Mouse (Mus musculus): Measurements from ENCODE around the gene Gm21905. TPM values are rescaled to one million over a fixed set of nuclear protein-coding genes. Genes with fewer than 3 reads are reported as not detected.

Gm21905 gene
- total RNA-seq (2014; rRNA removed; ENCODE audit: low replicate concordance) (not detected in 2 replicates), polyA plus RNA-seq (2015; fragmentation: Nextera tagmentation; extraction: Ambion mirVana) (not detected in 2 replicates)

DNA sequence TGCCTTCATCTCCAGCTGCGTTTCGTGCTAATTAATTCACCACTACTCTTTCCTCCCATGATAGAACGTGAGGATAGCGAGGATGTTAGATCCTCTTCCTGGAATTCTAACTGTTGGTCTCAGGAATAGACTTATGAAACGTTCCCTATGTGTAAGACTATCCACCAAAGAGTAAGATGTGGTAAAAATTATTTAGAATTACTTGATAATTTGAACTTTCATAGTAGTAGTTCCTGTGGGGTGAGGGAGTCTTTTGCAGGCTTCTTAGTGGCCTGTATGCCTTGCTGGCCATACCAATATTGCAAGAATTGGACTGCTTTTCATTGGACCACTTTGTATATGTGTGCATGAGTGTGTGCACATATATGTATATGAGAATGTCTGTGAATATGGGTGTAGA is at the start of gene Gm21905:
Gene Gm21905 (minus strand): TSS at position 101 of the 400 bp plus-strand sequence.
- no peak for DNase-seq (ENCODE audit: low spot score)

DNA sequence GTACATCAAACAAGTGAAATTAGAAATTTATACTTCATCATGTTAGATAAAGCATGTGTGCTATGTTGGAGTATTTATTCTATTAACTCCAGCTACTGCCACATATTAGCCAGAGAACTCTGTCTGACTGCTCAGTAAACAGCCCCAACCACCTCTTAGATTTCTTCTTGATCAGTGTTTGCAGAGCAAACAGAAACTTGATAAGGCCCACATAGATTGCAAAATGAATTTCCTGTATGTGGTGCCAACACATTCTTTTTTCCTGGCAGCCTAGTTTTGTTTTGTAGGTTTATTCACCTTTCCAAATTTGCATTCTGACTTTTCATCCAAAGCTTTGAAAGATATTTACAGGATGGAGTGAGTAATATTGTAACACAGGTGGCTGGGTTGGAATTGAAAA is 44.2 kb upstream of the Gm21905 start:
- no peaks in the 10 kb centered on the region for H3K4me1 ChIP-seq (ENCODE audit: control insufficient read depth, insufficient read depth)
- no peak for TF ChIP-seq EP300 (IDR thresholded peaks at IDR 0.05; ENCODE audit: low read depth)
- TF ChIP-seq CTCF (IDR thresholded peaks at IDR 0.05; ENCODE audit: low read depth), result no peak
- no peaks in the 10 kb centered on the region for H3K36me3 ChIP-seq (replicated peaks; ENCODE audit: control insufficient read depth, insufficient read depth, low read length)
- no peak overlapping the region for H3K4me3 ChIP-seq (ENCODE audit: low read depth, low read length)
- H3K9ac ChIP-seq (replicated peaks; ENCODE audit: low read depth, low read length), result no peak overlapping the region
- H3K27ac ChIP-seq (ENCODE audit: low read depth), result no peak overlapping the region
- no peaks in the 10 kb centered on the region for H3K9me3 ChIP-seq (replicated peaks; ENCODE audit: control insufficient read depth, low read length)
- H3K4me2 ChIP-seq (ENCODE audit: low read depth, low read length), result no peak overlapping the region
- ATAC-seq (ENCODE audit: insufficient read depth, low read depth), result no peak
- no peak for DNase-seq (ENCODE audit: low spot score)
- H3K27me3 ChIP-seq (ENCODE audit: control insufficient read depth, insufficient read depth, low read length), result no peaks in the 10 kb centered on the region

More for the DNA sequence above, at the start of gene Gm21905:
- ATAC-seq (ENCODE audit: insufficient read depth, low read depth), result no peak
- TF ChIP-seq EP300 (IDR thresholded peaks at IDR 0.05; ENCODE audit: low read depth) (no peak), CTCF (IDR thresholded peaks at IDR 0.05; ENCODE audit: low read depth) (no peak)
- Histone ChIP-seq H3K9ac (replicated peaks; ENCODE audit: low read depth, low read length) (no peak within 1 kb of the TSS), H3K9me3 (replicated peaks; ENCODE audit: control insufficient read depth, low read length) (no peaks in the 10 kb centered on the region), H3K27me3 (ENCODE audit: control insufficient read depth, insufficient read depth, low read length) (no peaks in the 10 kb centered on the region), H3K4me2 (ENCODE audit: low read depth, low read length) (no peak within 1 kb of the TSS), H3K27ac (ENCODE audit: low read depth) (no peak within 1 kb of the TSS), H3K4me1 (ENCODE audit: control insufficient read depth, insufficient read depth) (no peaks in the 10 kb centered on the region), H3K4me3 (ENCODE audit: low read depth, low read length) (no peak within 1 kb of the TSS), H3K36me3 (replicated peaks; ENCODE audit: control insufficient read depth, insufficient read depth, low read length) (no peaks in the 10 kb centered on the region)
- WGBS, result 62% methylated on average over 5 of the region's 5 CpGs

DNA sequence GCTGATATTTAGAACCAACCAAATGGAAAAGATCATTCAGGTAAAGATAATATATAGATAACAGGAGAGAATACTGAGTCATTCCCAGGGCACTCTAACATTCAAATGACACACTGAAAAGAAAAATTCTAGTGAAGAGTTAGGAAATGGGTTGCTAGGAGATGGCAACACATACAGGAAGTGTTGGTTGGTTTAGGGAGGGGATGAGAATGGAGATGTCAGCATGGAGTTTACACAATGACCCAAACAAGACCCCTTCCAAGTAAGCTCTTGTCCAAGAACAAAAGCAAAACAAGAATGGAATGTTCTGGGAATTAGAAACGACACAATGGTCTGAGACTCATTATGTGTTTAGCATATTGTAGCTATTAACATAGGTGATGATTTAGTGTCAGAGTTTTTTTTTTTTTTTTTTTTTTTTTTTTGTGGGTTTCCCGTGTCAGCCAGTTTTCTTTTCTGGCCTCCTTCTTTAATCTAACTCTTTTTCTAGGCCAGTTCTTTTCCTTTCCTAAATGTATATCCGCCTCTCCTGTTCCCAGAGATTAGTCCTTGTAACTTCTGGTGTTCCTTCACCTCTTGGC is 35.8 kb upstream of the Gm21905 start:
- Histone ChIP-seq H3K4me3 (ENCODE audit: low read depth, low read length) (no peak overlapping the region), H3K4me2 (ENCODE audit: low read depth, low read length) (no peak overlapping the region), H3K36me3 (replicated peaks; ENCODE audit: control insufficient read depth, insufficient read depth, low read length) (no peaks in the 10 kb centered on the region), H3K27me3 (ENCODE audit: control insufficient read depth, insufficient read depth, low read length) (no peaks in the 10 kb centered on the region), H3K4me1 (ENCODE audit: control insufficient read depth, insufficient read depth) (no peaks in the 10 kb centered on the region), H3K9ac (replicated peaks; ENCODE audit: low read depth, low read length) (no peak overlapping the region), H3K9me3 (replicated peaks; ENCODE audit: control insufficient read depth, low read length) (no peaks in the 10 kb centered on the region), H3K27ac (ENCODE audit: low read depth) (no peak overlapping the region)
- DNase-seq (ENCODE audit: low spot score) (no peak), ATAC-seq (ENCODE audit: insufficient read depth, low read depth) (no peak)
- WGBS, result 46% methylated on average over 3 of the region's 3 CpGs
- TF ChIP-seq EP300 (IDR thresholded peaks at IDR 0.05; ENCODE audit: low read depth) (no peak), CTCF (IDR thresholded peaks at IDR 0.05; ENCODE audit: low read depth) (no peak)

DNA sequence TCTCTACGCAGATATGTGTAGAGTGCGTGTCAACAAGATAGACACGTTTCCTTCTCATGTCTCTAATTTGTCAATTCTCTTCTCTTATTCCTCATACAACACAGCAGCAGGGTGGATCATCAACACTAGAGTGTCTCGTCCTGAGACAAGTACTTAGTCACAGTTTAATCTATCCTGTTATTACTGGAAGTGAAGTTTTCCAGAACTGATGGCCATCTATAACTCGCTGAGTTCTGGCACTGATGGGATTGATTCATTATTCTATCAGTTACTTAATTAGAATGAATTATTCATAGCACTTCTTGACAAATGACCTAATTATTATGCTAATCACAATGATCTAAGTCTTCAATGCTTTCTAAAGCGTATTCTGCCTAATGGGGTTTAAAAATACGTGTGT is 23.3 kb upstream of the Gm21905 start:
- Histone ChIP-seq H3K9me3 (replicated peaks; ENCODE audit: control insufficient read depth, low read length) (no peaks in the 10 kb centered on the region), H3K27ac (ENCODE audit: low read depth) (no peak overlapping the region), H3K4me3 (ENCODE audit: low read depth, low read length) (no peak overlapping the region), H3K27me3 (ENCODE audit: control insufficient read depth, insufficient read depth, low read length) (no peaks in the 10 kb centered on the region), H3K36me3 (replicated peaks; ENCODE audit: control insufficient read depth, insufficient read depth, low read length) (no peaks in the 10 kb centered on the region), H3K4me2 (ENCODE audit: low read depth, low read length) (no peak overlapping the region), H3K9ac (replicated peaks; ENCODE audit: low read depth, low read length) (no peak overlapping the region), H3K4me1 (ENCODE audit: control insufficient read depth, insufficient read depth) (no peaks in the 10 kb centered on the region)
- ATAC-seq (ENCODE audit: insufficient read depth, low read depth) (no peak), DNase-seq (ENCODE audit: low spot score) (no peak)
- no peak for TF ChIP-seq EP300 (IDR thresholded peaks at IDR 0.05; ENCODE audit: low read depth)
- no peak for TF ChIP-seq CTCF (IDR thresholded peaks at IDR 0.05; ENCODE audit: low read depth)
- 74% methylated on average over 7 of the region's 7 CpGs for WGBS

DNA sequence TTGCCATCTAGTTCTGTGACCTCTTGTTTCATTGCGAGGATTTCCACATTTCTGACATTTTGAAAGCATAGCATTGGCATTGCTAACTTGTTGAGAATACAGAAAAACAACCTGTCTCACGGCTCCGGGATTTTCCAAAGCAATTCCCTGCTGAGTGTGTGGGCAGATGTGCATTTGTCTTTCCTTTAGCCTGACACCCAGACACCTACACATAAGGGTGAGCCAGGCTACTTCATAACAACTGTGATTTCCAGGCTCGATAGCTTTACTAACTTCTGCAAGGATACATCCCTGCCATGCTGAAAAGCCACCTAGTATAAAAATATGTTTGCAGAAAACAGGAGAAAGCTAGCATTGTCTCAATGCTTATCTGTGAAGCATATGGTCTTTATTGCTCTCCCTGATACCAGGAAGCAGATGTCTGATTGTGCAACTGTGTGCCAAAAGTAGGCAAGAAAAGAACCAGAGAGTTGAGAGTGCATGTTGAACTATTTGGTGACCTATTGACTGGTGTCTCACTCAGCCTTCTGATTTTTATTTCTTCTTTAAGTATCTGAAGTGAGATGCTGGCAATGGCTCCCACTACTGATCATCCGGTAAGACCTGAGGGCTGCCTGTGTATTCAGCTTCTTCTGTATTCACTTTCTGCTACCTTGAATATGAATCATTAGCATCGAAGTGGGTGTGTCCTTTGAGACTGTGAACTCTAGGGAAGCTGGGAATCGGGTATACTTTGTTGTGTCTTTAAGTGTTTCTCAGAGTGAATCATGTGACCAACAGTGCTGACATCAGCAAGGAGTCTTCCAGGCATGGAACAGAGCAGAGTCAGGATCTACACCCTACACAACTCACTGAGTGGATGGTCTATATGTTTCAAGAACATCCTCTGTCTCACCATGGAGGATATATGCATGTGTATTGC is 15.7 kb upstream of the Gm21905 start:
- Histone ChIP-seq H3K36me3 (replicated peaks; ENCODE audit: control insufficient read depth, insufficient read depth, low read length) (no peaks in the 10 kb centered on the region), H3K4me3 (ENCODE audit: low read depth, low read length) (no peak overlapping the region), H3K4me1 (ENCODE audit: control insufficient read depth, insufficient read depth) (no peaks in the 10 kb centered on the region), H3K9me3 (replicated peaks; ENCODE audit: control insufficient read depth, low read length) (no peaks in the 10 kb centered on the region), H3K4me2 (ENCODE audit: low read depth, low read length) (no peak overlapping the region), H3K27me3 (ENCODE audit: control insufficient read depth, insufficient read depth, low read length) (no peaks in the 10 kb centered on the region), H3K9ac (replicated peaks; ENCODE audit: low read depth, low read length) (no peak overlapping the region), H3K27ac (ENCODE audit: low read depth) (no peak overlapping the region)
- DNase-seq (ENCODE audit: low spot score) (no peak), ATAC-seq (ENCODE audit: insufficient read depth, low read depth) (no peak)
- no peak for TF ChIP-seq EP300 (IDR thresholded peaks at IDR 0.05; ENCODE audit: low read depth)
- TF ChIP-seq CTCF (IDR thresholded peaks at IDR 0.05; ENCODE audit: low read depth), result no peak
- WGBS, result 68% methylated on average over 7 of the region's 7 CpGs

Data from heart, postnatal 0 days (tissue).